Mouse (Mus musculus): ENCODE measurements around the gene Tssc4.

GRCm38 (mm10) chr7:143062704-143063103, 6.3 kb upstream of the Tssc4 start:
- TF ChIP-seq HCFC1 (IDR thresholded peaks at IDR 0.05; ENCODE audit: borderline replicate concordance, insufficient read depth, low read length): no peak
- no peak for TF ChIP-seq ZNF384 (IDR thresholded peaks at IDR 0.05; ENCODE audit: low read depth, low read length)
- no peak for TF ChIP-seq CHD2 (IDR thresholded peaks at IDR 0.05; ENCODE audit: low read depth, low read length)
